ENCODE assay signal across 8 mouse cellular contexts in genomic region chr1:118310780-118311621, GRCm38 (mm10). TPM values are rescaled to one million over a fixed set of nuclear protein-coding genes. Genes with fewer than 3 reads are reported as not detected.
DNase-seq lines count a peak whose midpoint lies in the region; ATAC-seq and TF ChIP-seq lines count a peak whose summit lies in the region.

No protein-coding gene starts in this region.

- peak overlapping the region; percentile 47; the same call in 1 of the 2 replicates for H3K27ac ChIP-seq in ES-Bruce4 (ENCODE audit: insufficient read depth, low read length)
- peak overlapping the region; percentile 95 for H3K27ac ChIP-seq in forebrain, embryonic 14.5 days (ENCODE audit: low read depth, low read length)

- intact Hi-C loops in heart, postnatal 25 days (cut with DNase I) = no loop called here

- no peaks in the 10 kb centered on the region for H3K9me3 ChIP-seq in ES-Bruce4 (replicated peaks; ENCODE audit: control insufficient read depth, insufficient read depth, low read length, poor library complexity, severe bottlenecking)
- H3K9me3 ChIP-seq in forebrain, embryonic 14.5 days (replicated peaks; ENCODE audit: control insufficient read depth, low read length) = no peaks in the 10 kb centered on the region

- H3K27me3 ChIP-seq in ES-Bruce4 (ENCODE audit: control insufficient read depth, insufficient read depth, low read length, poor library complexity, severe bottlenecking) = no peaks in the 10 kb centered on the region
- no peaks in the 10 kb centered on the region for H3K27me3 ChIP-seq in forebrain, embryonic 14.5 days (replicated peaks; ENCODE audit: control insufficient read depth, insufficient read depth, low read length)

- peak overlapping the region; percentile 89 for H3K9ac ChIP-seq in ES-Bruce4 (ENCODE audit: low read depth, poor library complexity, severe bottlenecking)
- peak overlapping the region; percentile 91 for H3K9ac ChIP-seq in forebrain, embryonic 14.5 days (ENCODE audit: low read length)

- H3K4me3 ChIP-seq in ES-Bruce4 (ENCODE audit: low read depth, low read length) = peak overlapping the region; percentile 93
- peak overlapping the region; percentile 79 for H3K4me3 ChIP-seq in forebrain, embryonic 14.5 days (ENCODE audit: low read depth, low read length)
- H3K4me3 ChIP-seq in lung, adult 2 months (replicated peaks; ENCODE audit: extremely low read depth, low read depth, low read length) = peak overlapping the region; percentile 70

- TF ChIP-seq POLR2A in ES-Bruce4 (IDR thresholded peaks at IDR 0.05; ENCODE audit: insufficient read depth, low read length) = peak; percentile 64
- TF ChIP-seq POLR2A in lung, adult 2 months (IDR thresholded peaks at IDR 0.05; ENCODE audit: borderline replicate concordance, extremely low read depth, low read depth, low read length) = peak; percentile 75

- peaks cover 19% of the 10 kb centered on the region for H3K36me3 ChIP-seq in ES-Bruce4 (ENCODE audit: control insufficient read depth, insufficient read depth, low read length, poor library complexity, severe bottlenecking)
- H3K36me3 ChIP-seq in forebrain, embryonic 14.5 days (ENCODE audit: control insufficient read depth, insufficient read depth, low read length) = peaks cover 16% of the 10 kb centered on the region

- peak; percentile 97 for ATAC-seq in cerebellum, adult (ENCODE audit: insufficient number of reproducible peaks, low FRiP score, low TSS enrichment)
- peak; percentile 100 for ATAC-seq in forebrain, embryonic 14.5 days
- peak; percentile 85 for ATAC-seq in neutrophil, adult 5-6 weeks (ENCODE audit: extremely low read depth, insufficient number of reproducible peaks, low FRiP score, poor library complexity, severe bottlenecking)

- no peak for TF ChIP-seq CTCF in ES-Bruce4 (IDR thresholded peaks at IDR 0.05; ENCODE audit: low read depth, low read length)
- TF ChIP-seq CTCF in lung, adult 2 months (IDR thresholded peaks at IDR 0.05; ENCODE audit: insufficient read depth, low read length) = no peak

- peak; percentile 95 for DNase-seq in forebrain, embryonic 14.5 days (ENCODE audit: low spot score)
- peak; percentile 76 for DNase-seq in heart, postnatal 25 days (ENCODE audit: low spot score)
- peak; percentile 75 to 90 for DNase-seq in layer of hippocampus, adult 18-20 months (ENCODE audit: low spot score in 2 of 2)
- DNase-seq in lung, adult 2 months = peak; percentile 91
- peak; percentile 63 to 64 for DNase-seq in thymus, adult 18-20 months

- H3K4me1 ChIP-seq in ES-Bruce4 (ENCODE audit: control insufficient read depth, insufficient read depth, low read length) = no peaks in the 10 kb centered on the region
- H3K4me1 ChIP-seq in forebrain, embryonic 14.5 days (ENCODE audit: control insufficient read depth, insufficient read depth, low read length) = peaks cover 7% of the 10 kb centered on the region
- peaks cover 2% of the 10 kb centered on the region for H3K4me1 ChIP-seq in lung, adult 2 months (ENCODE audit: control insufficient read depth, insufficient read depth, low read length)

- under 1% methylated on average over 67 of the region's 67 CpGs for WGBS in forebrain, embryonic 14.5 days
- WGBS in lung, adult 2 months = under 1% methylated on average over 67 of the region's 67 CpGs

- no peak for TF ChIP-seq EP300 in ES-Bruce4 (IDR thresholded peaks at IDR 0.05; ENCODE audit: insufficient read depth, low read depth, low read length)

- peak overlapping the region; percentile 78 for H3K4me2 ChIP-seq in forebrain, embryonic 14.5 days (ENCODE audit: low read length)

RNA-seq across cellular contexts. Expression of gene Tsn, which starts 0.5 kb away (rescaled TPM):
- polyA plus RNA-seq in ES-Bruce4 (2011; ENCODE audit: insufficient read depth, insufficient read length, low read depth, missing spikeins) = 88.0 and 90.4 TPM in 2 replicates
- polyA plus RNA-seq in forebrain, embryonic 14.5 days (2014; fragmentation: Nextera tagmentation; extraction: Ambion mirVana) = 508 and 512 TPM in 2 replicates
- total RNA-seq in heart, postnatal 25 days (2021) = 10 to 100 TPM; 62.7 to 64.3 TPM
- total RNA-seq in layer of hippocampus, adult 18-20 months (2021) = 100 to 1,000 TPM; 109 to 110 TPM
- polyA plus RNA-seq in lung, adult 2 months (2012; rRNA removed) = 37.5 and 41.5 TPM in 2 replicates
- 42.1 and 45.4 TPM in 2 replicates for total RNA-seq in neutrophil, adult 5-6 weeks (2017)

RNA-seq across cellular contexts. Expression of gene Nifk, which starts 10.6 kb away (rescaled TPM):
- polyA plus RNA-seq in ES-Bruce4 (2011; ENCODE audit: insufficient read depth, insufficient read length, low read depth, missing spikeins) = 99.7 and 110 TPM in 2 replicates
- 89.7 and 91.1 TPM in 2 replicates for polyA plus RNA-seq in forebrain, embryonic 14.5 days (2014; fragmentation: Nextera tagmentation; extraction: Ambion mirVana)
- 10 to 100 TPM; 15.6 to 16.4 TPM for total RNA-seq in heart, postnatal 25 days (2021)
- total RNA-seq in layer of hippocampus, adult 18-20 months (2021) = 10 to 100 TPM; 23.8 to 27.0 TPM
- 2.7 and 5.9 TPM in 2 replicates for polyA plus RNA-seq in lung, adult 2 months (2012; rRNA removed)
- 26.3 and 30.1 TPM in 2 replicates for total RNA-seq in neutrophil, adult 5-6 weeks (2017)

Comparison
In these comparisons a context has a peak if more than half of its experiments do, and no peak if none do; other contexts are left out.
1. Peak in every context shown above with its lines: DNase-seq, ATAC-seq, H3K4me3 ChIP-seq and H3K27ac ChIP-seq.